Mouse (Mus musculus) ovary, adult 18-20 months (tissue): ENCODE results near the gene Plagl2.

Experiments
- DNase-seq: peaks from one replicate; pipeline ENCODE4 v3.0.0; 2022; ENCODE audit warnings: low spot score, mixed read lengths

Gene Plagl2

DNA sequence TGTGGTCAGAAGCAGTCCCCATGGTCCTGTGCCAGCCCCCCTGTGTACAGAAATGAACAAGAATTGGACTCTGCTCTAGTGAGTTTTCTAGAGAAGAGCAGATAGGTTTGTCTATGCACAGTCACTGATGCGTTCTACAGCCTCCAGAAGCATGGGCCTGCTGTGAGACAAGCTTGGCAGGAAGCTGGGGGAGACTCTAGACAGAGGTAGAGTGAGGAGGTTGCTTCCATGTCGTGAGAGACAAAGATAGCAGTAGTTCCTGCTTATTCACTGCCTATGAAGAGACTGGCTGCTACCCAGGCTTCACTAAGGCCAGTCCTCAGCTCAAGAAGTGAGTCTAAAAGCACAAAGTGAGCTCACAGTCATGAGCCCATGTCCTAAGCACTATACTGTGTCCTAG, 50.0 kb downstream of the Plagl2 start:
- DNase-seq = no peak

DNA sequence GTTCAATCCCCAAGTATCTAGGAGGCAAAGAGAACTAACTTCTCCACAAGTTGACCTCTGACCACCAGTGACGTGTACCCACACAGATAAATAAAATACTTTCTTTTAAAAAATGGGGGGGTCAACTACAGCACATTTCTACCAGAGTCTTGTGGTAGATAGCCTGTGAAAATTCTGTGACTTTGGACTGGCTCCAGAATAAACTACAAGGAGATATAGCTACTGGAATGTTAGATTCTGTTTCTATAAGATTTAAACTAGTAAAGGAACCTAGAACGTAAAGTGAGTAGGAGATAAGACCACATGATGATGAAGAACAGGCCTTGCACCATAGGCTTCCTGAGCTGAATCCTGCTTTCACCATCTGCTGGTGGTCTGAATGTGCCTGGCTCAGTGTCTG, 53.4 kb downstream of the Plagl2 start:
- no peak for DNase-seq

DNA sequence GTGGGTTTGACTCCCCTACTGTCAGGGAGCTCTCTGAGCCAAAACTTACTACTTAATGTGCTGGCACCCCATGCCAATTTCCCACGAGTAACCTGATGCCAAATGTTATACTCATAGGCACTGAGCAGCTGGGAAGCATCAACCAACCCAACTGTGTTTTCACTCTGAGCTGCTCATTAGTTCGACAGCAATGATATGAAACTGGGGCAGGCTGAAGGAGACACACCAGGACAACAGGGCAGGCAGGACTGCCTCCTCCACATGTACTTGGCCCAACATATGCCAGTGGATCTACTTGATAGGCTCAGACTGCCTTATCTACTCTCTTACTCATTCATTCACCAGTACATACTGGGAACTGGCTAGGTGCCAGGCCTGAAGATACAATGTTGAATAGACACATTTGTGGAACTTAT, 55.0 kb downstream of the Plagl2 start:
- peak; percentile 24 for DNase-seq

DNA sequence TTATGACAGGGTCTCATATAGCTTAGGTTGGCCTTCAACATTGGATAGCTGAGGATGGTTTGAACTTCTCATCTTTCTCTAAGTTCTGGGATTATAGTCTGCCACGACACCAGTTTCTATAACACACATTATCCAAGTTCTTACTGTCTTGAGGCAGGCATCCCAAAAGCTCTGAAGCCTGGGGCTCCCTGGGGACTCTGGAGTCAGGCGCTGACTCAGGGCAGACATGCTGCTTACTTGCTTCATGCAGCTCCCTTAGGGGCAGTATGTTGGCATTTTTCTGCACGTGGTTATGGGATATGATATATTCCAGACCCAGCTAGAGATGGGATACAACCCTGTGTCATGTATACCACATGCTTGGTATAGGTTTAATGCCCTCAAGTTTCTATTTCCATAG, 61.3 kb downstream of the Plagl2 start:
- no peak for DNase-seq

DNA sequence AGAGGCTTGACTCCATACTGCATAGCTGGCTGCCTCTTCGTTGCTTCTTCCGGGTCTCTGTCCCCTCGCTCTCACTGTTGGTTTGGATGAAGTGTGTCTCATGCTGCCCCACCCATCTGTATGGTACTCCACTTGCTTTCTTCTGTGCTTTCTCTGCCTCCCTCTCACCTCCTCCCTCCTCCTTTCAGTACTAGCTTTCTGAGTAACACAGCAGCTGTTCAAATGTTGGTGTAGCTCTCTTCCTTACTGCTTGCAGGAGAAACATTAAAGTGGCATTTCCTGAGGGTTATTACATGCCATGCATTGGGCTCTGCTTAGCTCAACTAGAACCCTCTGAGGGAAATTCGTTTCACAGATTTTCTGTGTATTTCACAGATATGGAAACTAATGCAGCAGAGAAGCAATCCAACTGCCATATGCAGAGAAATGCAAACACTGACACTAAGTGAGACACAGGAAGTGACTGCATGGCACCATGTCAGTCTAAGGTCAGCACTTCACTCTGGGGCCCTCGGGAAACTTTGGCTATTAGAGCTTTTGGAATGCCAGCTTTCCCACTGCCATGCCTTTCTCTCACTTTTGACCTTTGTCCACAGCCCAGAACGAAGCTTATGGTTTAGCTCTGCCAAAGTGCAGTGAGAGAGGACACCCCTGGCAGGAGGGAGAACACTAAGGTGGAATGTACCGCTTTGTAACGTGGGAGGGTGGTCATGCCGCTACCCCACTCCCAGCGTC, 61.9 kb downstream of the Plagl2 start:
- no peak for DNase-seq
